Mouse (Mus musculus) thymus, postnatal 36 days (tissue): Measurements from ENCODE around the gene Ccdc8.

Source experiments
- DNase-seq, 2 experiments: peaks; one replicate each; pipeline ENCODE4 v3.0.0; 2022; ENCODE audit warnings: mixed read lengths in 2 of 2

Gene Ccdc8

DNA sequence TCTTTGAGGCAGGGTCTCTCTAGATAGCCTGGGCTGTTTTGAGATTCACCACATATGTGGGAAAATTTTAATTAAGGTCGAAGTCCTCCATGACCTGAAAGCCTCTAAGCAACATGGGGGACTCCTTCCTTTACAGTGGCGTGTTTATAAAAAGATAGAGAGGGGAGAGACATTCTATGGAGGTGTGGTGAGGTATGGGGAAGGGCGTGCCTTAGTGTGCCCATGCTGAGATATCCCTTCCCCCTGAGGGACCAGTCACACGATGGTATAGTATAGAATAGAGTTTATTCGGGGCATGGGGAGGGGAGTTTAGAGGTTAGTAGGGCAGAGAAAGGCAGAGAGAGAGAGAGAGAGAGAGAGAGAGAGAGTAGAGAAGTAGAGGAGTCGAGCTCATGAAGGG lies 14.3 kb upstream of the Ccdc8 start:
- DNase-seq: no peak

DNA sequence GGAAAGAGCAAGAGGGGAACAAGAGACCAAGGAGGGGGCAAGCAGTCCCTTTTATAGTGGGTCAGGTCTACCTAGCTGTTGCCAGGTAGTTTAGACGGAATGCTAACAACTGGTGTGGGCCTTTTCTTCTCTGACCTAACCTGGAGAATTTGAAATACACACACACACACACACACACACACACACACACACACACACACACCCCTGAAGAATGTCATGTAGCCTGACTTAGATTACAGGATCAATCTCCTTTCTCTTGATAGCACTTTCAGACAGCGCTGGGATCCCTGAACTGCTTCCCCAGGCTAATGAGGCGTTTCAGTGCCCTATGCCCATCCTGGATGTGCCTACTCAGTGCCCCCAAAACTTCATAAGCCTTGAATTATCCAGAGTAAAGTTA lies 13.9 kb upstream of the Ccdc8 start:
- DNase-seq: no peak

GRCm38 (mm10) chr7:16980348-16980747 lies 12.2 kb upstream of the Ccdc8 start:
- peak; percentile 78 to 86 for DNase-seq

GRCm38 (mm10) chr7:16982859-16983568 lies 9.5 kb upstream of the Ccdc8 start, which contains the start of gene Gm42372:
Gene Gm42372, plus strand, starts transcription at chr7:16983086.
- DNase-seq: peak; percentile 85 to 91

- DNase-seq: no peak
These were observed 4.9 kb upstream of the Ccdc8 start for GRCm38 (mm10) chr7:16987541-16988149.

GRCm38 (mm10) chr7:16988405-16988804 lies 4.1 kb upstream of the Ccdc8 start:
- no peak for DNase-seq

GRCm38 (mm10) chr7:16990006-16990744 lies 2.3 kb upstream of the Ccdc8 start:
- DNase-seq: peak; percentile 37 to 46

DNA sequence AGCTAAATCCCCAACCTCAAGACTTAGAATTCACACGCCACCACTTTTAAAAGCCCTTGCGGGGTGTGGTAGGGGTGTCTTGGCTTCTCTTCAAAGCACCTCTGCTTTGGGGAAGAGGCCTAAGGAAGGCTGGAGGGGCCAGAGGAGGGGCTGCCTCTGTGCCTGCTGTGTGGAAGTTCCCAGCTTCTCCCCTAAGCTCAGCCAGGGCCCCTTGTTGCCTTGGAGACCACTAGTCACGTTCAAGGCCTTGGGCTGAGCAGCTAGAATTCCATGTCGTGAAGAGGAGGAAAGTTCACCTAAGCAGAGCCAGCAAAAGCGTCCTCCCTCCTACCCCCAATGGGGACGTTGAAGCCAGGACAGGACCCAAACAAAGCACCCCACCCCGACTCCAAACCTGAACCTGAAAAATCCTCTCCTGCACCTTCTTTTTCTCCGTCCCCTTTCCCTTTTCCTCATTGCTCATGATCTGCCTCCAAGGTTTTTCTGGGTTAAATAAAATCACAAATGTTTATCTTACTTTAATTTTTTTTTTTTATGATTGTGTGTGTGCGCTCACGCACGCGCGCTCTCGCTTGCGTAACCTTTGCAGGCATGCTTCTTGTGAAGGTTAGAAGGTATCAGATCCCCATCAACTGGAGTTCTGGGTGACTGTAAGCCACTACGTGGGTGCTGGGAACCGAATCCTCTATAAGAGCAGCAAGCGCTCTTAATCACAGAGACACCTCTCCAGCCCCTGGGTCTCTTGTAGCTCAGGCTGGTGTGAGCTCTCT lies 642 bp upstream of the Ccdc8 start:
- DNase-seq: no peak

DNA sequence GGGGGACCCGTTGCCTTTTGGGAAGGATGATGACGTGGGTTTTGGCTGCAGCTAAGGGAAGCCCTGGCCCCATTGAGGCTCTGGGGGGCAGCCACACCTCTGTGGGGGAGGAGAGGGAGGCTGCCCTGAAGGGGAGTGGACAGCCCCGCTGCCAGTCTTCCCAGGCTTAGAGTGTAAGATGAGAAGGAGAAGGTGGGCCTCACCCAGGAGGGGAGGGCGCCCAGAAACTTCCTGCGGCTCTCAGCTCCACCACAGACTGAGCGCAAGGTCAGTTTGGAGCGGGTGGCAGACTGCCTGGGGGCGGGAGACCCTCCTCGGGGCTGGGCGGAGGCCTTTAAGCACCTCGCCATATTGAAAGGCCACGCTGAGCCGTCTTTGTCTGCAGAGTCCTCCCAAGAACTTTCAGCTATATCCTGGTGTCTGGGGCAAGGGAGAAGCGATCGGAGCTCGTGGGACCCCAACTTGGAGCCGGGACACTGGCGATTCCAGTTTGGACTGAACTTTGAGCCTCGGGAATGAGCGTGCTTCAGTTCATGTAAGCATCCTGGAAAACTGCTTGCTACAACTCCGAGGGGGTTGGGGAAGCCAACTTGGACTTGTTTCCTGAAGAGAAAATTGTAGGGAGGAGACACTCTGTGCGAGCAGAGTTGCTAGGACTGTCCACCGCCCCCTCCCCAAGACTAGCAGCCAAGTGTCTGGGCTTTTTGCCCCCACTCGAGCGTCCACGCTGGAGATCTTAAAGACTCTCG lies 1.3 kb downstream of the Ccdc8 start:
- no peak for DNase-seq

GRCm38 (mm10) chr7:16994400-16994799 lies 1.9 kb downstream of the Ccdc8 start:
- DNase-seq: no peak

DNA sequence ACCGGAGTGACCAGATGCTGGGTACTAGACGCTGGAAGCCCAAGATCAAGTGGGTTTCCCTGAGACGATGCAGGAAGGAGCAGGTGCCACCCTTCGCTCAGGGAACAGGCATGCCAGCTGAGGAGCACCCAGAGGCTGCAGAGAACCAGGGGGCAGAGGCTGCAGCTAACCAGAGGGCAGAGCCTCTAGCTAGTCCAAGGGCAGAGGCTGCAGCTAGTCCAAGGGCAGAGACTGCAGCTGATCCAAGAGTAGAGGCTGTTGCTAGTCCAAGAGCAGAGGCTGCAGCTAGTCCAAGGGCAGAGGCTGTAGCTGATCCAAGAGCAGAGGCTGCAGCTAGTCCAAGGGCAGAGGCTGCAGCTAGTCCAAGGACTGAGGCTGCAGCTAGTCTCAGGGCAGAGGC lies 2.8 kb downstream of the Ccdc8 start:
- no peak for DNase-seq

DNA sequence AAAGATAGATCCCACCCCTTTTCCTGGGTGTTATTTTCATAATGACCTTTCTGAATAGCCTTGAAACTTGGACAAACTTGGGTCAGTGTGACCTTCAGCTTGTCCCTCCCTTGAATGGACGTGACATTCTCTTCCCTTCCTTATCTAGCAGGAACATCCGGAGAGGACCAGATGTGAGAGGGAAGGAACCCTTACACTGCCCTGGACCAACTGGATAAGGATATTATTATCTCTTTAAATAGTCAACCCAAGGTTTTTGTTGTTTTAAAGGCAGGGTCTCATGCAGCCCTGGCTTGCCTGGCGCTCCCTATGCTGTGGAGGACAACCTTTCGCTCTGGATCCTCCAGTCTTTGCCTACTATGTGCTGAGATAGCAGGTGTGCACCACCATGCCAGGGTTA lies 6.7 kb downstream of the Ccdc8 start:
- no peak for DNase-seq

GRCm38 (mm10) chr7:16999650-17000049 lies 7.1 kb downstream of the Ccdc8 start:
- DNase-seq: peak; percentile 78 to 87

DNA sequence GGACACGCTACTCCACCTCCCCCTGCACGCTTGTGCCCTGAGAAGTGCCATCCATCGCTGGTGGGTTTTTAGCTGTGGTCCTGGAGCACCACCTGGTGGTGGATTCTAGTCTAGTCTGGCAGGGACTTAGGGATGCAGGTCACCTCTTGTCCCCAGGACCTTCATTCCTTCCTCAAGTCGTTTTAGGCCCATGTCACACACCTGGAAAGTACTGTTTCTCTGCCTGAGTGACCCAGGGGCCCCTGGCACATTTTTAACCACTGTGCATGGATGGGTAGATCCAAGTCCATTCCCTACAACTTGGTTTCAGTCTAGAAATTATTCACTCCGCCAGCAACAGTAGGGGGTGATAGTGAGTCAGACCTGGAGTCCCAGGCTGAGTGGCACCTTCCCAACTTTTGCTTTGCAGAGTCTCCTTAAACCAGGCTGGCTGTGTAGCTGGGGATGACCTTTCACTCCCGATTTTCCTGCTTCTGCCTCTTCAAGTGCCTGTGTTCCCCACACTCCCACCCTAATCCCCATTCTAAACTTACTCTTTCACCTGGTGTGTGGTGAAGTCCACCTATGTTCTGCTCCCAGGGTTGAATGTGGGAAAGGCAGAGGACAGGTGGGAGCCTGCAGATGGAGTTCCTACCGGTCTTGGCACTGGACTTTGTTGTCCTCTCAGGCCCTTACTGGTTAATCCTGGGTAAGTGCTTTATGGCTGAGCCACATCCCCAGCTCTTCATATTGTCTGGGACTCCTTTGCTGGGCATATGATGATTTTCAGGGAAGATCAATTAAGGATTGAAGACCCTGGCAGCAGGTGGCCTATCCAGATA lies 10.1 kb downstream of the Ccdc8 start:
- peak; percentile 83 to 85 for DNase-seq

- no peak for DNase-seq
These were observed 10.9 kb downstream of the Ccdc8 start for GRCm38 (mm10) chr7:17003230-17003960.

DNA sequence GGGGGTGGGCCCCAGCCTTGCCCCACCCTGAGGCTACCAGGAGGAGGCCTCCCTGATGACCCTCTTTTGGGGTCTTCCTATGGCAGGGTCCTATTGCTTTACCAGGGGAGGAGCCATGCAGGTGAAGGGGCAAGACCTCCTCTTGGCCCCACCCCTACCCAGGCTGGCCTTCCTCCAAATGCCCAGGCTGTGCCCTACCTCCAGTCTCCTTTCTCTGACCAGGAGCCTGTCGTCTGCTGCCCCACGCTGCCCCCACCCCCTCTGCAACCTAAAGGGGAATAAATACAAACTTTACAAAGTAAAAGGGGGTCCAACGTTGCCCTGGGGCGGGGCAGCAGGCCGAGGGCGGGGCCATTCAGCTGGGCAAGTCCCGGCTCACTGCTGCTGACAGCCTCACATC lies 12.2 kb downstream of the Ccdc8 start:
- no peak for DNase-seq

DNA sequence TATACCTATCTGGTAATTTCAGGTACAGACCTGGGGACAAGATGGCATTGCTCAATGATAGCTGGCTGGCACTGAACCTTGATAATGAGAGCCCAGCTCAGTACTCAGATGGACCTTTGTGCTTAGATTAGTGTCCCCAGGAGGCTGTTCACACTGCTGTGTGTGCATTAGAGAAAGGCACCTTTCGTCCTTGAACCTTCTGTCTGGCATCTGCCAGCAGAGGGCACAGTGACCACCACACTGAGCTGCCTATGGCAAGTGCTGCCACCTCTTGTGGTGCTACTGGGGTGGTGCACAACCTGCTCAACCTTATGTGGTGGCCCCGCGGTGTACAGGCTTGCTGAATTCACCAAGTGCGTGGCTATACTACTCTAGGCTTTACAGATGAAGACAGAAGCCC lies 14.8 kb downstream of the Ccdc8 start:
- peak; percentile 58 to 63 for DNase-seq

- peak; percentile 72 to 79 for DNase-seq
These were observed 17.0 kb downstream of the Ccdc8 start for GRCm38 (mm10) chr7:17009326-17010009.

- no peak for DNase-seq
These were observed 17.5 kb downstream of the Ccdc8 start for GRCm38 (mm10) chr7:17010010-17010347.

DNA sequence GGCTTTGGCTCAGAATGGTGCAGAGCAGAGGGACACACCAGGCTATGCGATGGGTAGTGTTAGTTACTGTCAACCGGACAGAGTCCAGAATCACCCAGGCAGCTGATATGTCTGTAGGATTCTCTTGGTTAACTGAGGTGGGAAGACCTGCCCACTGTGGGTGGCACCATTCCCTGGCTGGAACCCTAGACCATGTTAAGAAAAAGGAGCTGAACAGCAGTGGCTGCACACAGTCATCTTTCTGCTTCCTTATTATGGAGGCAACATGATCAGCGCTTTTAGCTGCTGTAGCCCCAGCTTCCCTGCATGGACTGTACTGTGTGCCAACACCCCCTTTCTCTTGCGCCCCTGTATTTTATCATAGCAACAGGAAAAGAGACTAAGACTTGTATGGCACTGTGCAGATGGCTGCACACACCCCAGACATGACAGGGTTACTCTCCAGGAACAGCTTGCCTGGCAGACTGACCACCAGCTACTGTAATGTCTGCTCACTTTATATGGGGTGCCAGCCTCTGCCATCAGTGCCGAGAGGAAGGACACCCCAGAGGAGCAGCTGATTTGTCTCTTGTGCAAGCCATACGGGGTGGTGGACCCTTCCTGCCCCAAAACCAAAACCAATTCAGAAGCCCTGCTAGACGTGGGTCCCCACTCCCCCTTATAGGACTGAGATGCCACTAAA lies 19.5 kb downstream of the Ccdc8 start:
- no peak for DNase-seq
